Mouse (Mus musculus) forebrain, embryonic 14.5 days (tissue): ENCODE measurements at regions not wholly inside any gene's neighbourhood (a gene's known extent, or its start where the extent isn't known, plus 50 kb on each side); places are given as distances from the start of the nearest gene placed in this dataset. TPM values are rescaled to one million over a fixed set of nuclear protein-coding genes. Genes with fewer than 3 reads are reported as not detected.
"Not testable (repeated sequence)": the region's sequence is repeated elsewhere in the genome, so short reads cannot be mapped to it uniquely, and the experiment has no call there.

ENCODE experiments used
- ATAC-seq: fragments of 200-750 bp; cut with Nextera tagmentation; 2 replicates; pipeline ENCODE4 v1.8.0; 2017; ENCODE audit warnings: mild to moderate bottlenecking, moderate library complexity
- DNase-seq: peaks from one replicate; pipeline ENCODE4 v3.0.0-alpha.2; 2015; ENCODE audit warnings: low spot score
- H3K27ac ChIP-seq: fragments of 300-500 bp; sonication (generic); 2 replicates; pipeline ENCODE4 v1.5.1; 2014; ENCODE audit warnings: low read depth, mild to moderate bottlenecking, control low read depth, low read length, moderate library complexity
- H3K27me3 ChIP-seq: fragments of 300-500 bp; sonication (generic); replicated peaks from 2 replicates; pipeline ENCODE4 v1.6.1; 2014; ENCODE audit warnings: low read length, control low read depth, mixed read lengths; ENCODE audit not compliant: control insufficient read depth, insufficient read depth
- H3K36me3 ChIP-seq: fragments of 300-500 bp; sonication (generic); 2 replicates; pipeline ENCODE4 v1.6.1; 2014; ENCODE audit warnings: low read length, control low read depth; ENCODE audit not compliant: control insufficient read depth, insufficient read depth
- H3K4me1 ChIP-seq: fragments of 300-500 bp; sonication (generic); 2 replicates; pipeline ENCODE4 v1.6.1; 2014; ENCODE audit warnings: antibody characterized with exemption, low read length, control low read depth; ENCODE audit not compliant: control insufficient read depth, insufficient read depth
- H3K4me2 ChIP-seq: fragments of 300-500 bp; sonication (generic); 2 replicates; pipeline ENCODE4 v1.6.1; 2014; ENCODE audit warnings: mild to moderate bottlenecking, control low read depth, low read length
- H3K4me3 ChIP-seq: fragments of 300-500 bp; sonication (generic); 2 replicates; pipeline ENCODE4 v1.5.1; 2014; ENCODE audit warnings: low read depth, low read length, control low read depth
- H3K9ac ChIP-seq: fragments of 300-500 bp; sonication (generic); 2 replicates; pipeline ENCODE4 v1.6.1; 2014; ENCODE audit warnings: mild to moderate bottlenecking, low read length, control low read depth, moderate library complexity
- H3K9me3 ChIP-seq: fragments of 300-500 bp; sonication (generic); replicated peaks from 2 replicates; pipeline ENCODE4 v1.6.1; 2016; ENCODE audit warnings: low read length, control low read depth, mixed read lengths; ENCODE audit not compliant: control insufficient read depth
- WGBS: fragments of 180-500 bp; shearing (Covaris S2); extraction: QIAGEN DNeasy Blood & Tissue Kit; methylation state at CpG from one replicate; pipeline ENCODE4 v1.1.7; 2014; 5-methylcytosine and 5-hydroxymethylcytosine counted together
- microRNA-seq: library from miRNA; unstranded; fragments of <30 nt; microRNA quantifications from one replicate; pipeline ENCODE4, GENCODE M21; 2016

GRCm38 (mm10) chr16:65451885-65452284 lies 68.4 kb upstream of the Pou1f1 start:
- no peaks in the 10 kb centered on the region for H3K9me3 ChIP-seq
- no peaks in the 10 kb centered on the region for H3K36me3 ChIP-seq
- H3K27ac ChIP-seq: no peak overlapping the region
- no peak overlapping the region for H3K4me2 ChIP-seq
- H3K4me3 ChIP-seq: no peak overlapping the region
- no peaks in the 10 kb centered on the region for H3K27me3 ChIP-seq
- no peaks in the 10 kb centered on the region for H3K4me1 ChIP-seq
- ATAC-seq (no peak), DNase-seq (no peak)
- WGBS: 94% methylated on average over 3 of the region's 3 CpGs
- no peak overlapping the region for H3K9ac ChIP-seq

GRCm38 (mm10) chr16:65456948-65457347 lies 63.4 kb upstream of the Pou1f1 start:
- not testable (repeated sequence) for H3K4me2 ChIP-seq, H3K4me1 ChIP-seq, DNase-seq, H3K4me3 ChIP-seq, H3K9me3 ChIP-seq, H3K27ac ChIP-seq, H3K9ac ChIP-seq, H3K27me3 ChIP-seq, H3K36me3 ChIP-seq, ATAC-seq
- WGBS: 58% methylated on average over 1 of the region's 3 CpGs

GRCm38 (mm10) chr16:65458234-65458633 lies 62.1 kb upstream of the Pou1f1 start:
- no peak overlapping the region for H3K9ac ChIP-seq
- no peaks in the 10 kb centered on the region for H3K4me1 ChIP-seq
- no peaks in the 10 kb centered on the region for H3K36me3 ChIP-seq
- DNase-seq: no peak
- no peaks in the 10 kb centered on the region for H3K27me3 ChIP-seq
- no peak for ATAC-seq
- H3K4me2 ChIP-seq: no peak overlapping the region
- no peak overlapping the region for H3K27ac ChIP-seq
- no peaks in the 10 kb centered on the region for H3K9me3 ChIP-seq
- 89% methylated on average over 3 of the region's 3 CpGs for WGBS
- no peak overlapping the region for H3K4me3 ChIP-seq

GRCm38 (mm10) chr16:65469681-65470080 lies 50.6 kb upstream of the Pou1f1 start:
- Histone ChIP-seq H3K36me3 (no peaks in the 10 kb centered on the region), H3K4me2 (no peak overlapping the region), H3K9me3 (no peaks in the 10 kb centered on the region), H3K4me3 (no peak overlapping the region), H3K4me1 (no peaks in the 10 kb centered on the region), H3K27ac (no peak overlapping the region), H3K27me3 (no peaks in the 10 kb centered on the region), H3K9ac (no peak overlapping the region)
- 82% methylated on average over 4 of the region's 4 CpGs for WGBS
- no peak for ATAC-seq
- no peak for DNase-seq

Small RNA genes lying in the stretch of these regions (microRNA-seq; reads per million reads assigned to microRNA genes)
- gene Gm23659: not detected
